Mouse (Mus musculus): ENCODE measurements at regions not wholly inside any gene's neighbourhood (a gene's known extent, or its start where the extent isn't known, plus 50 kb on each side); places are given as distances from the start of the nearest gene placed in this dataset.

- Histone ChIP-seq H3K4me3 (replicated peaks; ENCODE audit: low read length) (no peak overlapping the region), H3K27ac (replicated peaks; ENCODE audit: low read depth, low read length) (no peak overlapping the region), H3K9me3 (ENCODE audit: control insufficient read depth, low read length) (no peaks in the 10 kb centered on the region), H3K4me2 (replicated peaks; ENCODE audit: low read depth, low read length, severe bottlenecking) (no peak overlapping the region), H3K4me1 (ENCODE audit: control insufficient read depth, insufficient read depth, low read length) (no peaks in the 10 kb centered on the region), H3K9ac (ENCODE audit: low read depth, low read length, severe bottlenecking) (no peak overlapping the region), H3K36me3 (ENCODE audit: control insufficient read depth, insufficient read depth, low read length) (no peaks in the 10 kb centered on the region), H3K27me3 (ENCODE audit: control insufficient read depth, insufficient read depth, low read length) (no peaks in the 10 kb centered on the region)
- no peak for ATAC-seq (ENCODE audit: low FRiP score, low read depth)
- WGBS = 59% methylated on average over 7 of the region's 7 CpGs
- no peak for DNase-seq (ENCODE audit: low spot score)
- TF ChIP-seq POLR2A (IDR thresholded peaks at IDR 0.05; ENCODE audit: borderline replicate concordance, extremely low read depth, insufficient read depth, insufficient read length) = no peak
These were observed 489.2 kb downstream of the Gm9195 start for GRCm38 (mm10) chr14:72002205-72003138.

DNA sequence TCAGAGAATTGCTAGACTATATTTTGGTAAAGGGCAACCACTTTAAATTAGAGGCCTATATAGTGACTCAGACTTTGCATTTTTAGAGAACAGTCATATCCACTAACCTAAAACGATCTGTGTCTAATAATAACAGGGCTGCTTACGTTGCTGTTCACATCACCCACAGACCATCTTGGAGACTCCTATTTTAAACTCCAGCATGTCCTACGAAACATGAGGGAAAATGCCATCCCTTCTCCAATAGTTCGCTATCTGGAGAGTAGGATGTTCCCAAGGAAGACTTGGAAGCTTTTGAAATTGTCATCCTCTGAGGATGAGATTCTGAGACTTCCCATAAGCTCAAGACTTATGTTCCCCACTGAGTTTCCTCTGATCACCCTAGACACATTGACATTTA is 518.6 kb downstream of the Gm9195 start:
- H3K9me3 ChIP-seq (ENCODE audit: control insufficient read depth, low read length) = no peaks in the 10 kb centered on the region
- no peak overlapping the region for H3K27ac ChIP-seq (replicated peaks; ENCODE audit: low read depth, low read length)
- H3K9ac ChIP-seq (ENCODE audit: low read depth, low read length, severe bottlenecking) = no peak overlapping the region
- H3K27me3 ChIP-seq (ENCODE audit: control insufficient read depth, insufficient read depth, low read length) = no peaks in the 10 kb centered on the region
- H3K4me3 ChIP-seq (replicated peaks; ENCODE audit: low read length) = no peak overlapping the region
- no peak overlapping the region for H3K4me2 ChIP-seq (replicated peaks; ENCODE audit: low read depth, low read length, severe bottlenecking)
- H3K4me1 ChIP-seq (ENCODE audit: control insufficient read depth, insufficient read depth, low read length) = no peaks in the 10 kb centered on the region
- DNase-seq (ENCODE audit: low spot score) = no peak
- no peak for TF ChIP-seq POLR2A (IDR thresholded peaks at IDR 0.05; ENCODE audit: borderline replicate concordance, extremely low read depth, insufficient read depth, insufficient read length)
- ATAC-seq (ENCODE audit: low FRiP score, low read depth) = no peak
- 88% methylated on average over 4 of the region's 4 CpGs for WGBS
- H3K36me3 ChIP-seq (ENCODE audit: control insufficient read depth, insufficient read depth, low read length) = no peaks in the 10 kb centered on the region

DNA sequence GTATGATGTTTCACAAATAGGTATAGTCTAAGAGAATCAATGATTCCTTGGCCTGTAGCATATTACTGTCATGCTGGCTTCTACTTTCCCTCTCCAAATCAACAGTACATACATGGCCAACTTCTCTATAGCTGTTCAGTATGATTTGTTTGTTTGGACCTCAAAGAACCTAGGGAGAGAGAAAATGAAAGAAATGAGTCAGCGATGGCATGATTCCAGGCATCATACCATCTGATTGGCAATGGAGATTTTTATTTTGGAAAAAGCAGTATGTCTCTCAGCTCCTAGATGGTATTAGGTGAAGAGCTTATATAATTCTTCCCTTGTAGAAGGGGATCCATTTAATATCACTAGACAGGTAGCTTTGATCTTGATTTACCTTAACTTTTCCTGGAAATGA is 519.1 kb downstream of the Gm9195 start:
- no peak for TF ChIP-seq POLR2A (IDR thresholded peaks at IDR 0.05; ENCODE audit: borderline replicate concordance, extremely low read depth, insufficient read depth, insufficient read length)
- no peak for DNase-seq (ENCODE audit: low spot score)
- Histone ChIP-seq H3K27me3 (ENCODE audit: control insufficient read depth, insufficient read depth, low read length) (no peaks in the 10 kb centered on the region), H3K4me1 (ENCODE audit: control insufficient read depth, insufficient read depth, low read length) (no peaks in the 10 kb centered on the region), H3K4me2 (replicated peaks; ENCODE audit: low read depth, low read length, severe bottlenecking) (no peak overlapping the region), H3K9ac (ENCODE audit: low read depth, low read length, severe bottlenecking) (no peak overlapping the region), H3K9me3 (ENCODE audit: control insufficient read depth, low read length) (no peaks in the 10 kb centered on the region), H3K36me3 (ENCODE audit: control insufficient read depth, insufficient read depth, low read length) (no peaks in the 10 kb centered on the region), H3K4me3 (replicated peaks; ENCODE audit: low read length) (no peak overlapping the region), H3K27ac (replicated peaks; ENCODE audit: low read depth, low read length) (no peak overlapping the region)
- no peak for ATAC-seq (ENCODE audit: low FRiP score, low read depth)
- WGBS = 95% methylated on average over 1 of the region's 1 CpGs

DNA sequence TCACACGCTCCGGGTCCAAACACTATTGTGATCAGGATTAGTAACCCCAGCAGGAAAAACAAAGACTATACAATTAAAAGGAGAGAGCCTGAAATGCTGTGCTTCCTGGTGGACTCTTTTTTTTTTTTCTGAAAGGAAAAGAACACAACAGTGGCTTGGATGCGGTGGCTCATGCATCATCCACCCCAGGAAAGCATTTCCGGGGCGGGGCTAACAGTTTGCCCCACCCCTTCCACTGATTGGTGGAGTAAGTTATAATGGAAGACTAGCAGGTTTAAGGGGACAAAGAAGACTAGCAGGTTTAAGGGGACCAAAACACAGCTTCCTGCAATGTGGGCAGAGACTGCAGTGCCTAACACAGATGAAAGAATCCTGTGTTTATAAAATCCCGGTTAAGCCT is 524.0 kb downstream of the Gm9195 start:
- no peak for TF ChIP-seq POLR2A (IDR thresholded peaks at IDR 0.05; ENCODE audit: borderline replicate concordance, extremely low read depth, insufficient read depth, insufficient read length)
- no peak for DNase-seq (ENCODE audit: low spot score)
- WGBS = 73% methylated on average over 6 of the region's 6 CpGs
- Histone ChIP-seq H3K27me3 (ENCODE audit: control insufficient read depth, insufficient read depth, low read length) (no peaks in the 10 kb centered on the region), H3K36me3 (ENCODE audit: control insufficient read depth, insufficient read depth, low read length) (no peaks in the 10 kb centered on the region), H3K27ac (replicated peaks; ENCODE audit: low read depth, low read length) (no peak overlapping the region), H3K4me3 (replicated peaks; ENCODE audit: low read length) (no peak overlapping the region), H3K4me2 (replicated peaks; ENCODE audit: low read depth, low read length, severe bottlenecking) (no peak overlapping the region), H3K9me3 (ENCODE audit: control insufficient read depth, low read length) (no peaks in the 10 kb centered on the region), H3K9ac (ENCODE audit: low read depth, low read length, severe bottlenecking) (no peak overlapping the region), H3K4me1 (ENCODE audit: control insufficient read depth, insufficient read depth, low read length) (no peaks in the 10 kb centered on the region)
- ATAC-seq (ENCODE audit: low FRiP score, low read depth) = no peak

DNA sequence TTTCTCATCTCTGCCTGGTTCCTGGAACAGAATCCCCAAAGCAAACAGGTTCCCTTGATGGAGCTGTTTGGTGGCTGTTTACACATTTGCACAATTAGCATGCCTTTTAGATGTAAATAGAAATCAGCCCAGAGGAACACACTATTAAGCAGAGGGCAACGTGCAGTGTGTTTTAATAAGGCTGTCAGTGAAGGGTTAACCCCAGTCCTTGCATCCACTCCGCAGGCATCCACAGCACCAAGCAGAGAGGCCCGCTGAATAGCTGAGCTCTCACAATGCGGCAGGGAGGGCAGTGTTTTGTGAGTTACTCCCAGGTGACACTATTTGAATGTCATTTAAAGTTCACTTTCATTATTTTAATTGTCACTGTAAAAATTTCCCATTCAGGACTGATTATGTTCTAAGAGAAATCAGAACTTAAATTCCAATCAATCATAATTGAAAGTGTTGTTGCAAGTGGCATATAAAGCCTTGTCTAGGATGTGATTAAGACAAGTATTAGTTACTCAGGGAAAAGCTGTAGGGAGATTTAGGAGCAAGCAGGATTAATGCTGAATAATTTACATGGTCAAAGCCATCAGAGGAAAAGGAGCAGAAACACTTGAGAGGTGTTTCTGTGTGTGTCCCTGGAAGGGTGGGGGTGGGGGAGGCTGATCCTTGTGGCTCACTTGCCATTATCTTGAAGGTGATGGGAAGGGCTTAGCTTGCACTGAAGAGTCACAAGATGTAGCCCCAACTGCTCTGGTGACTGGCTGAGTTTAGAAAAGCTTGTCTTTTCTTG is 528.1 kb downstream of the Gm9195 start:
- no peak for ATAC-seq (ENCODE audit: low FRiP score, low read depth)

More for the DNA sequence above, 528.1 kb downstream of the Gm9195 start:
- Histone ChIP-seq H3K27me3 (ENCODE audit: control insufficient read depth, insufficient read depth, low read length) (no peaks in the 10 kb centered on the region), H3K4me3 (replicated peaks; ENCODE audit: low read length) (no peak overlapping the region), H3K9ac (ENCODE audit: low read depth, low read length, severe bottlenecking) (no peak overlapping the region), H3K4me1 (ENCODE audit: control insufficient read depth, insufficient read depth, low read length) (no peaks in the 10 kb centered on the region), H3K36me3 (ENCODE audit: control insufficient read depth, insufficient read depth, low read length) (no peaks in the 10 kb centered on the region), H3K4me2 (replicated peaks; ENCODE audit: low read depth, low read length, severe bottlenecking) (no peak overlapping the region), H3K9me3 (ENCODE audit: control insufficient read depth, low read length) (no peaks in the 10 kb centered on the region), H3K27ac (replicated peaks; ENCODE audit: low read depth, low read length) (no peak overlapping the region)
- no peak for DNase-seq (ENCODE audit: low spot score)
- WGBS = 2% methylated on average over 4 of the region's 4 CpGs
- TF ChIP-seq POLR2A (IDR thresholded peaks at IDR 0.05; ENCODE audit: borderline replicate concordance, extremely low read depth, insufficient read depth, insufficient read length) = no peak
